19 mouse cellular contexts compared by ENCODE assay signal in genomic region chr3:153188224-153188623, GRCm38 (mm10).
"Had no signal": no experiment of that assay in that cellular context is flagged by ENCODE, and none has a peak within 500 bp of the region (broad histone marks: within the 10 kb centered on the region; RNA-seq: fewer than 3 reads in every experiment).

No protein-coding gene starts in this region.

- H3K27me3 ChIP-seq: kidney, embryonic 15.5 days; limb, embryonic 13.5 days; liver, embryonic 12.5 days; liver, embryonic 15.5 days; lung, embryonic 15.5 days; megakaryocyte, embryonic 14.5 days; midbrain, embryonic 13.5 days had no signal

- DNase-seq: kidney, postnatal 10 days; kidney, postnatal 36 days; layer of hippocampus, postnatal 36 days; liver; lung, adult 18-20 months; lung, postnatal 10 days; lung, postnatal 36 days; thymus, adult 18-20 months; thymus, postnatal 36 days had no signal

- H3K4me1 ChIP-seq: kidney, embryonic 15.5 days; limb, embryonic 10.5 days; limb, embryonic 13.5 days; liver, embryonic 12.5 days; liver, embryonic 15.5 days; lung, embryonic 15.5 days; megakaryocyte, embryonic 14.5 days had no signal

- H3K36me3 ChIP-seq: kidney, embryonic 15.5 days; limb, embryonic 10.5 days; limb, embryonic 13.5 days; liver, embryonic 12.5 days; liver, embryonic 15.5 days; lung, embryonic 15.5 days; midbrain, embryonic 10.5 days; midbrain, embryonic 13.5 days had no signal

- ATAC-seq: liver, embryonic 12.5 days; midbrain, embryonic 13.5 days had no signal

- H3K4me2 ChIP-seq: kidney, embryonic 15.5 days; limb, embryonic 13.5 days; liver, embryonic 12.5 days; liver, embryonic 15.5 days; lung, embryonic 15.5 days; midbrain, embryonic 13.5 days had no signal

- H3K27ac ChIP-seq: kidney, embryonic 15.5 days; left cerebral cortex, adult 2 months; limb, embryonic 10.5 days; limb, embryonic 13.5 days; liver, embryonic 12.5 days; liver, embryonic 15.5 days; lung, embryonic 15.5 days; midbrain, embryonic 10.5 days; midbrain, embryonic 13.5 days had no signal

- H3K9ac ChIP-seq: kidney, embryonic 15.5 days; limb, embryonic 13.5 days; liver, embryonic 12.5 days; liver, embryonic 15.5 days; lung, embryonic 15.5 days; midbrain, embryonic 13.5 days had no signal

- H3K4me3 ChIP-seq: kidney, embryonic 15.5 days; left cerebral cortex, adult 2 months; limb, embryonic 10.5 days; limb, embryonic 13.5 days; liver, embryonic 12.5 days; liver, embryonic 15.5 days; lung, embryonic 15.5 days; megakaryocyte, embryonic 14.5 days; midbrain, embryonic 10.5 days; midbrain, embryonic 13.5 days had no signal

- H3K9me3 ChIP-seq: kidney, embryonic 15.5 days; limb, embryonic 10.5 days; limb, embryonic 13.5 days; liver, embryonic 12.5 days; liver, embryonic 15.5 days; lung, embryonic 15.5 days; megakaryocyte, embryonic 14.5 days; midbrain, embryonic 10.5 days; midbrain, embryonic 13.5 days had no signal
